Mouse (Mus musculus): Measurements from ENCODE around the gene Gins2. TPM values are rescaled to one million over a fixed set of nuclear protein-coding genes. Genes with fewer than 3 reads are reported as not detected.

Gene Gins2
- polyA plus RNA-seq (2015; fragmentation: Nextera tagmentation; extraction: Ambion mirVana), result 28.7 and 37.4 TPM in 2 replicates

GRCm38 (mm10) chr8:120588908-120589771, at the start of gene Gins2:
Gins2 (minus strand) TSS chr8:120589304.

Small RNAs within 50 kb of the gene (microRNA-seq; reads per million reads assigned to microRNA genes)
- gene Mir7687, result not detected

Other genes starting within 250 kb of the Gins2 start
- 21.9 and 33.6 TPM in 2 replicates for gene 1190005I06Rik, start 58.3 kb upstream of the Gins2 start, polyA plus RNA-seq (2015; fragmentation: Nextera tagmentation; extraction: Ambion mirVana)
- 1.2 and 3.7 TPM in 2 replicates for gene Gm27021, start 78.8 kb upstream of the Gins2 start, polyA plus RNA-seq (2015; fragmentation: Nextera tagmentation; extraction: Ambion mirVana)
- 1,454 and 1,533 TPM in 2 replicates for gene Cox4i1, start 78.9 kb upstream of the Gins2 start, polyA plus RNA-seq (2015; fragmentation: Nextera tagmentation; extraction: Ambion mirVana)
- 231 and 258 TPM in 2 replicates for gene Emc8, start 79.3 kb upstream of the Gins2 start, polyA plus RNA-seq (2015; fragmentation: Nextera tagmentation; extraction: Ambion mirVana)
- 12.1 and 25.6 TPM in 2 replicates for gene Irf8, start 147.1 kb upstream of the Gins2 start, polyA plus RNA-seq (2015; fragmentation: Nextera tagmentation; extraction: Ambion mirVana)